Mouse (Mus musculus) hindbrain, embryonic 11.5 days (tissue): Measurements from ENCODE around the gene Ets2. TPM values are rescaled to one million over a fixed set of nuclear protein-coding genes. Genes with fewer than 3 reads are reported as not detected.

ENCODE experiments used
- ATAC-seq: fragments of 200-750 bp; cut with Nextera tagmentation; 2 replicates; pipeline ENCODE4 v1.8.0; 2017; ENCODE audit warnings: mild to moderate bottlenecking, moderate TSS enrichment, moderate library complexity; ENCODE audit not compliant: low FRiP score
- DNase-seq: peaks from one replicate; pipeline ENCODE4 v3.0.0-alpha.2; 2015; ENCODE audit warnings: low spot score
- H3K27ac ChIP-seq: fragments of 300-500 bp; sonication (generic); 2 replicates; pipeline ENCODE4 v1.5.1; 2014; ENCODE audit warnings: mild to moderate bottlenecking, low read depth, low read length
- H3K27me3 ChIP-seq: fragments of 300-500 bp; sonication (generic); 2 replicates; pipeline ENCODE4 v1.6.1; 2014; ENCODE audit warnings: mild to moderate bottlenecking, low read length, moderate library complexity, mixed read lengths; ENCODE audit not compliant: control insufficient read depth, insufficient read depth
- H3K36me3 ChIP-seq: fragments of 300-500 bp; sonication (generic); 2 replicates; pipeline ENCODE4 v1.6.1; 2014; ENCODE audit warnings: mild to moderate bottlenecking, low read length, moderate library complexity, mixed read lengths; ENCODE audit not compliant: control insufficient read depth, insufficient read depth
- H3K4me1 ChIP-seq: fragments of 300-500 bp; sonication (generic); replicated peaks from 2 replicates; pipeline ENCODE4 v1.6.1; 2014; ENCODE audit warnings: low read length, mixed read lengths; ENCODE audit not compliant: control insufficient read depth, insufficient read depth
- H3K4me2 ChIP-seq: fragments of 300-500 bp; sonication (generic); replicated peaks from 2 replicates; pipeline ENCODE4 v1.6.1; 2014; ENCODE audit warnings: mild to moderate bottlenecking, low read depth, low read length
- H3K4me3 ChIP-seq: fragments of 300-500 bp; sonication (generic); 2 replicates; pipeline ENCODE4 v1.5.1; 2014; ENCODE audit warnings: low read depth, low read length
- H3K9ac ChIP-seq: fragments of 300-500 bp; sonication (generic); 2 replicates; pipeline ENCODE4 v1.6.1; 2014; ENCODE audit warnings: low read depth, low read length
- H3K9me3 ChIP-seq: fragments of 300-500 bp; sonication (generic); 2 replicates; pipeline ENCODE4 v1.6.1; 2016; ENCODE audit warnings: low read length; ENCODE audit not compliant: control insufficient read depth
- WGBS: fragments of 180-500 bp; shearing (Covaris S2); extraction: QIAGEN DNeasy Blood & Tissue Kit; methylation state at CpG from one replicate; pipeline ENCODE4 v1.1.7; 2014; 5-methylcytosine and 5-hydroxymethylcytosine counted together
- polyA plus RNA-seq: library from polyadenylated mRNA; unstranded; fragments of >200 nt; fragmentation: Nextera tagmentation; extraction: Ambion mirVana; gene quantifications from 2 replicates; pipeline ENCODE4 v1.2.1, GENCODE M21; 2014

Gene Ets2
- polyA plus RNA-seq: 17.6 and 25.0 TPM in 2 replicates

DNA sequence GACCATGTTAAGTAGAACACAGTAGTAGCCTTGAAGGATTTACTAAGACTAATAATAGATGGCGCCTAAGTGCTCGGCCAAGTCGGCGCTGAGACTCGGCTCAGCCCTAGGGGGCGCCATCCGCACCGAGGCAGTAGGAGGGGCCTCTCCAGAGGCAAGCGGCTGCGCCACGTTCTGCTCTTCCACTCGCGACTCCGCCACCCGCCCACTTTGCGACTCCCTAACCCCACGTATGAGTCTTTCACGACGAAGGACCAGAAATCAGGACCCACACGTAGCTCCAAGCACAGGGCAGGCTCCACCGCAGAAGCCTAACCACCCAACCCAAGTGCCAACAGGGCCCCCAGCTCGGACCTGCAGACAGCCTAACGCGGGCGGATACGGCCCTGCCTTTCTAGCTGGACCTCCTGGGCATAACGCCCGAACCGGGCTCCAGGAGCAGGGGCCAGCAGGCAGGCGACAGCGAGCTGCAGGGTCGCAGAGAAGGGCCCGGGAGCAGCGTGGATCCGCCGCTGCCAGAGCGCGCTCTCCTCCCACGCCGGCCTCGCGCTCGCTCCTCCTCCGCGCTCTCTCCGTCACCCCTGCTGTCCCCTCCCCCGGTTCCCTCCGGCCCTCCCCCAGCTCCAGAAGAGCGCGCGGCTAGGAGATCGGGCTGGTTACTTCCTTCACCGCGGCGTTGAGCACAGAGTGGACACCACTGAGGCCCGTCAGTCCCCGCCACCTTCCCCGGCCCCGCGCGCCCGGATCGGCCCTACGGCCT, at the start of gene Ets2:
Ets2 (plus strand) TSS at position 274 of the 760 bp plus-strand sequence.
- peak within 1 kb of the TSS; percentile 66 for H3K4me3 ChIP-seq
- H3K9ac ChIP-seq: peak within 1 kb of the TSS; percentile 92
- ATAC-seq (peak; percentile 94), DNase-seq (peak; percentile 91)
- under 1% methylated on average over 54 of the region's 64 CpGs for WGBS
- H3K4me2 ChIP-seq: peak within 1 kb of the TSS; percentile 97
- H3K4me1 ChIP-seq: no peaks in the 10 kb centered on the region
- peaks cover 2% of the 10 kb centered on the region; the same call in 1 of the 2 replicates for H3K27me3 ChIP-seq
- H3K9me3 ChIP-seq: no peaks in the 10 kb centered on the region
- H3K36me3 ChIP-seq: no peaks in the 10 kb centered on the region
- H3K27ac ChIP-seq: peak within 1 kb of the TSS; percentile 69; the same call in 1 of the 2 replicates

DNA sequence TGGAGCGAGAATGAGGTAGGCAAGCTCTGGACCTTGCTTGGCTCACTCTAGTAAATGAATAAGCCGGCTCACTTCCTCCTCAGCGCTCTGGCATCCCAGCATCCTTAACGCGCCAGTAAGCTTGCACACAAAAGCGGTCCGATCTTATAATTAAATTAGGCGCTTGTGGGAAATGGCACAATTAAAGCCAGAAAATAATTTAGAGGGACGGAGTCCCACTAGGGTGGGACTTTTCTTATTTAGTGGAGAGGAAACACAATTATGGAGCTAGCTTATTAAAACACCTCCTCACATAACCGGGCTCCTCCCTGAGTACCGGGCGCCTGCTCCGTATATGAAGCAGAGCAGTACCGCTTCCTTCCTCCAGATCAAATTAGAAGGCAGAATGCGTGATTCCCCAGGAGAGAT, 47.7 kb upstream of the Ets2 start:
- Histone ChIP-seq H3K27ac (no peak overlapping the region), H3K4me3 (no peak overlapping the region), H3K9ac (no peak overlapping the region), H3K36me3 (no peaks in the 10 kb centered on the region), H3K9me3 (no peaks in the 10 kb centered on the region), H3K4me1 (no peaks in the 10 kb centered on the region), H3K4me2 (no peak overlapping the region), H3K27me3 (no peaks in the 10 kb centered on the region)
- no peak for ATAC-seq
- DNase-seq: no peak
- WGBS: 85% methylated on average over 15 of the region's 15 CpGs

GRCm38 (mm10) chr16:95656535-95656934, 45.3 kb upstream of the Ets2 start:
- no peak overlapping the region for H3K4me3 ChIP-seq
- DNase-seq (no peak), ATAC-seq (no peak)
- H3K27me3 ChIP-seq: no peaks in the 10 kb centered on the region
- no peaks in the 10 kb centered on the region for H3K9me3 ChIP-seq
- no peak overlapping the region for H3K27ac ChIP-seq
- 98% methylated on average over 4 of the region's 4 CpGs for WGBS
- no peak overlapping the region for H3K4me2 ChIP-seq
- H3K4me1 ChIP-seq: no peaks in the 10 kb centered on the region
- H3K36me3 ChIP-seq: no peaks in the 10 kb centered on the region
- H3K9ac ChIP-seq: no peak overlapping the region

DNA sequence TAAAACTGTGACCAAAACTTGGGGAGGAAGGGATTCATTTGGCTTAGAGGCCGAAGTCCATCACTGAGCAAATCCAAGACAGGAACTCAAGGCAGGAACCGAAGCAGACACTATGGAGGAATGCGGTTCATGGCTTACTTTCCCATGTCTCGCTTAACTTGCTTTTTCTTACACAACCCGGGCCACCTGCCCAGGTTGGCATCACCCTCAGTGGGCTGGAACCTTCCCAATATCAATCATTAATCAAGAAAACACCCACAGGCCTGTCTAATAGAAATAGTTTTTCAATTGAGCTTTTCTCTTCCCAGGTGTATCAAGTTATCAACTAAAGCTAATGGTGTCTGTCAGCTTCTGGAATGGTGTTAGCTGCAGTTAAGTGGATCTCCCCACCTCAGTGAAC, 44.7 kb upstream of the Ets2 start:
- Histone ChIP-seq H3K27ac (no peak overlapping the region), H3K4me2 (no peak overlapping the region), H3K27me3 (no peaks in the 10 kb centered on the region), H3K4me3 (no peak overlapping the region), H3K9me3 (no peaks in the 10 kb centered on the region), H3K9ac (no peak overlapping the region), H3K36me3 (no peaks in the 10 kb centered on the region), H3K4me1 (no peaks in the 10 kb centered on the region)
- no peak for ATAC-seq
- no peak for DNase-seq
- 96% methylated on average over 5 of the region's 5 CpGs for WGBS

- Histone ChIP-seq H3K9ac (no peak overlapping the region), H3K36me3 (no peaks in the 10 kb centered on the region), H3K4me1 (no peaks in the 10 kb centered on the region), H3K27ac (no peak overlapping the region), H3K4me2 (no peak overlapping the region), H3K4me3 (no peak overlapping the region), H3K9me3 (no peaks in the 10 kb centered on the region), H3K27me3 (no peaks in the 10 kb centered on the region)
- 93% methylated on average over 5 of the region's 5 CpGs for WGBS
- ATAC-seq: no peak
- DNase-seq: no peak
These were observed 44.1 kb upstream of the Ets2 start for GRCm38 (mm10) chr16:95657756-95658155.

- DNase-seq (peak; percentile 16), ATAC-seq (no peak)
- WGBS: 65% methylated on average over 5 of the region's 5 CpGs
- Histone ChIP-seq H3K36me3 (no peaks in the 10 kb centered on the region), H3K4me3 (no peak overlapping the region), H3K27ac (no peak overlapping the region), H3K4me1 (no peaks in the 10 kb centered on the region), H3K4me2 (no peak overlapping the region), H3K27me3 (no peaks in the 10 kb centered on the region), H3K9ac (no peak overlapping the region), H3K9me3 (no peaks in the 10 kb centered on the region)
These were observed 42.9 kb upstream of the Ets2 start for GRCm38 (mm10) chr16:95658836-95659430.

DNA sequence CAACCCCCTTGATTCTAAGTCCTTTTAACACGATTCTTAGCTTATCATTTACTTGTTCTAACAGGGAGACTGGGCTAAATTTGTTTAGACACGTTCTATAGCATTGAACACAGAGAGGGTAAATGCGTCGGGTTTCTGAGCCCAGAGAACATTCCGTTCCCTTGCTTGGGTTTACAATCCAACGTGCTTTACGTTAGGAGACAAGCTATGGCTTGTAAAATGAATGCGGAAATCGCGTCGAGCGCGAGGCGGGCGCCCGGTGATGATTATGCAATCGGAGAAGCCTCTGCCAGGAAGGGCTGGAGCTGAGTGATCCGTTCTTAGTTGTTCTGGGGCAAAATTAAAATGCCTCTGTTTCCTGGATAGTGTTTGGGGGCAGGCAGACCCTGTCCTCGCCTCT, 42.4 kb upstream of the Ets2 start:
- no peak overlapping the region for H3K9ac ChIP-seq
- no peak overlapping the region for H3K4me3 ChIP-seq
- no peaks in the 10 kb centered on the region for H3K4me1 ChIP-seq
- H3K9me3 ChIP-seq: no peaks in the 10 kb centered on the region
- 90% methylated on average over 19 of the region's 19 CpGs for WGBS
- H3K4me2 ChIP-seq: no peak overlapping the region
- DNase-seq: no peak
- H3K27ac ChIP-seq: no peak overlapping the region
- no peak for ATAC-seq
- H3K27me3 ChIP-seq: no peaks in the 10 kb centered on the region
- no peaks in the 10 kb centered on the region for H3K36me3 ChIP-seq

DNA sequence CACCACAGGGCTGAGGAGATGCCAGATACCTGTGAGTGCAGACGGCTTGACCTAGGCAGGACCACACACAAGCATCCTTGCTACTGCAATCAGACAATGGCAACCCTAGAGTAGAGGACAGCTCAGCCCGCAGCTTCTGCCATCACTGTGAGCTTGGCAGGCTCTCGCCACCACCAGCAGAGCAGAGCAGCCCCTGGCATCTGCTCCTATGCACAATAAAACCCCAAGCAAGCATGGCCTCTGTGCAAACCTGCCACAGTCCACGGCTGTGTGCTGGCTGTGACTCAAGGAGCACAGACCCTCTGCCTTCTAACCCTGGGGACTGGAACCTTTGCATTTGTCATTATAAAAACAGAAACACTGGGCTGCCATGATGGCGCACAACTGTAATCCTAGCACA, 41.0 kb upstream of the Ets2 start:
- 86% methylated on average over 5 of the region's 5 CpGs for WGBS
- no peaks in the 10 kb centered on the region for H3K9me3 ChIP-seq
- H3K4me3 ChIP-seq: no peak overlapping the region
- no peaks in the 10 kb centered on the region for H3K4me1 ChIP-seq
- no peaks in the 10 kb centered on the region for H3K36me3 ChIP-seq
- DNase-seq (no peak), ATAC-seq (no peak)
- H3K4me2 ChIP-seq: no peak overlapping the region
- no peaks in the 10 kb centered on the region for H3K27me3 ChIP-seq
- H3K27ac ChIP-seq: no peak overlapping the region
- H3K9ac ChIP-seq: no peak overlapping the region
